Mouse (Mus musculus): Measurements from ENCODE around the gene Mllt1. TPM values are rescaled to one million over a fixed set of nuclear protein-coding genes. Genes with fewer than 3 reads are reported as not detected.

Gene Mllt1
- polyA plus RNA-seq, 1 experiment: 59.4 TPM

- no peak for TF ChIP-seq CTCF (IDR thresholded peaks at IDR 0.05; ENCODE audit: insufficient read depth, low read length)
- TF ChIP-seq POLR2A (IDR thresholded peaks at IDR 0.05; ENCODE audit: borderline replicate concordance, extremely low read depth, low read depth, low read length): no peak
- WGBS: 71% methylated on average over 7 of the region's 7 CpGs
- DNase-seq: no peak
- Histone ChIP-seq H3K4me1 (ENCODE audit: control insufficient read depth, insufficient read depth, low read length) (no peaks in the 10 kb centered on the region), H3K4me3 (replicated peaks; ENCODE audit: extremely low read depth, low read depth, low read length) (no peak overlapping the region)
Observed at GRCm38 (mm10) chr17:56872512-56872911, 62.7 kb downstream of the Mllt1 start.

GRCm38 (mm10) chr17:56871767-56872166 lies 63.4 kb downstream of the Mllt1 start:
- TF ChIP-seq POLR2A (IDR thresholded peaks at IDR 0.05; ENCODE audit: borderline replicate concordance, extremely low read depth, low read depth, low read length) (no peak), CTCF (IDR thresholded peaks at IDR 0.05; ENCODE audit: insufficient read depth, low read length) (no peak)
- 54% methylated on average over 8 of the region's 8 CpGs for WGBS
- H3K4me1 ChIP-seq (ENCODE audit: control insufficient read depth, insufficient read depth, low read length): no peaks in the 10 kb centered on the region

GRCm38 (mm10) chr17:56870287-56870953 lies 64.8 kb downstream of the Mllt1 start:
- TF ChIP-seq CTCF (IDR thresholded peaks at IDR 0.05; ENCODE audit: insufficient read depth, low read length) (no peak), POLR2A (IDR thresholded peaks at IDR 0.05; ENCODE audit: borderline replicate concordance, extremely low read depth, low read depth, low read length) (no peak)
- DNase-seq: no peak
- WGBS: 61% methylated on average over 15 of the region's 15 CpGs
- no peaks in the 10 kb centered on the region for H3K4me1 ChIP-seq (ENCODE audit: control insufficient read depth, insufficient read depth, low read length)
- H3K4me3 ChIP-seq (replicated peaks; ENCODE audit: extremely low read depth, low read depth, low read length): no peak overlapping the region

More at GRCm38 (mm10) chr17:56871767-56872166, 63.4 kb downstream of the Mllt1 start:
- H3K4me3 ChIP-seq (replicated peaks; ENCODE audit: extremely low read depth, low read depth, low read length): no peak overlapping the region
- DNase-seq: no peak

- DNase-seq: no peak
- WGBS: 78% methylated on average over 9 of the region's 9 CpGs
- no peak overlapping the region for H3K4me3 ChIP-seq (replicated peaks; ENCODE audit: extremely low read depth, low read depth, low read length)
- no peaks in the 10 kb centered on the region for H3K4me1 ChIP-seq (ENCODE audit: control insufficient read depth, insufficient read depth, low read length)
- no peak for TF ChIP-seq POLR2A (IDR thresholded peaks at IDR 0.05; ENCODE audit: borderline replicate concordance, extremely low read depth, low read depth, low read length)
- TF ChIP-seq CTCF (IDR thresholded peaks at IDR 0.05; ENCODE audit: insufficient read depth, low read length): no peak
Observed at GRCm38 (mm10) chr17:56869481-56869977, 65.7 kb downstream of the Mllt1 start.

- no peak for DNase-seq
- WGBS: 68% methylated on average over 7 of the region's 7 CpGs
- Histone ChIP-seq H3K4me1 (ENCODE audit: control insufficient read depth, insufficient read depth, low read length) (no peaks in the 10 kb centered on the region), H3K4me3 (replicated peaks; ENCODE audit: extremely low read depth, low read depth, low read length) (no peak overlapping the region)
- TF ChIP-seq POLR2A (IDR thresholded peaks at IDR 0.05; ENCODE audit: borderline replicate concordance, extremely low read depth, low read depth, low read length) (no peak), CTCF (IDR thresholded peaks at IDR 0.05; ENCODE audit: insufficient read depth, low read length) (no peak)
Observed at GRCm38 (mm10) chr17:56866071-56866470, 69.1 kb downstream of the Mllt1 start.

GRCm38 (mm10) chr17:56861197-56861596 lies 74.0 kb downstream of the Mllt1 start:
- 26% methylated on average over 3 of the region's 3 CpGs for WGBS
- Histone ChIP-seq H3K4me1 (ENCODE audit: control insufficient read depth, insufficient read depth, low read length) (no peaks in the 10 kb centered on the region), H3K4me3 (replicated peaks; ENCODE audit: extremely low read depth, low read depth, low read length) (no peak overlapping the region)
- no peak for DNase-seq
- TF ChIP-seq CTCF (IDR thresholded peaks at IDR 0.05; ENCODE audit: insufficient read depth, low read length): no peak
- TF ChIP-seq POLR2A (IDR thresholded peaks at IDR 0.05; ENCODE audit: borderline replicate concordance, extremely low read depth, low read depth, low read length): no peak

- no peak overlapping the region for H3K4me3 ChIP-seq (replicated peaks; ENCODE audit: extremely low read depth, low read depth, low read length)
- H3K4me1 ChIP-seq (ENCODE audit: control insufficient read depth, insufficient read depth, low read length): no peaks in the 10 kb centered on the region
- WGBS: 31% methylated on average over 7 of the region's 7 CpGs
- DNase-seq: no peak
- TF ChIP-seq CTCF (IDR thresholded peaks at IDR 0.05; ENCODE audit: insufficient read depth, low read length) (no peak), POLR2A (IDR thresholded peaks at IDR 0.05; ENCODE audit: borderline replicate concordance, extremely low read depth, low read depth, low read length) (no peak)
Observed at GRCm38 (mm10) chr17:56858922-56859321, 76.3 kb downstream of the Mllt1 start.

- Histone ChIP-seq H3K4me1 (ENCODE audit: control insufficient read depth, insufficient read depth, low read length) (no peaks in the 10 kb centered on the region), H3K4me3 (replicated peaks; ENCODE audit: extremely low read depth, low read depth, low read length) (no peak overlapping the region)
- peak; percentile 74 for DNase-seq
- TF ChIP-seq CTCF (IDR thresholded peaks at IDR 0.05; ENCODE audit: insufficient read depth, low read length) (peak; percentile 98), POLR2A (IDR thresholded peaks at IDR 0.05; ENCODE audit: borderline replicate concordance, extremely low read depth, low read depth, low read length) (no peak)
- 39% methylated on average over 4 of the region's 4 CpGs for WGBS
Observed at GRCm38 (mm10) chr17:56858216-56858615, 77.0 kb downstream of the Mllt1 start.

- DNase-seq: no peak
- H3K4me1 ChIP-seq (ENCODE audit: control insufficient read depth, insufficient read depth, low read length): no peaks in the 10 kb centered on the region
- H3K4me3 ChIP-seq (replicated peaks; ENCODE audit: extremely low read depth, low read depth, low read length): no peak overlapping the region
- TF ChIP-seq POLR2A (IDR thresholded peaks at IDR 0.05; ENCODE audit: borderline replicate concordance, extremely low read depth, low read depth, low read length) (no peak), CTCF (IDR thresholded peaks at IDR 0.05; ENCODE audit: insufficient read depth, low read length) (no peak)
- 60% methylated on average over 3 of the region's 3 CpGs for WGBS
Observed at GRCm38 (mm10) chr17:56855421-56855820, 79.8 kb downstream of the Mllt1 start.

GRCm38 (mm10) chr17:56851167-56851566 lies 84.0 kb downstream of the Mllt1 start:
- no peak for DNase-seq
- H3K4me1 ChIP-seq (ENCODE audit: control insufficient read depth, insufficient read depth, low read length): no peaks in the 10 kb centered on the region
- no peak for TF ChIP-seq POLR2A (IDR thresholded peaks at IDR 0.05; ENCODE audit: borderline replicate concordance, extremely low read depth, low read depth, low read length)
- TF ChIP-seq CTCF (IDR thresholded peaks at IDR 0.05; ENCODE audit: insufficient read depth, low read length): no peak
- WGBS: 58% methylated on average over 3 of the region's 3 CpGs
- H3K4me3 ChIP-seq (replicated peaks; ENCODE audit: extremely low read depth, low read depth, low read length): no peak overlapping the region

All from lung, adult 2 months (tissue).